Mouse (Mus musculus): ENCODE data around the gene Gm5617.
"Not testable (repeated sequence)": the region's sequence is repeated elsewhere in the genome, so short reads cannot be mapped to it uniquely, and the experiment has no call there.

The Gm5617 gene

DNA sequence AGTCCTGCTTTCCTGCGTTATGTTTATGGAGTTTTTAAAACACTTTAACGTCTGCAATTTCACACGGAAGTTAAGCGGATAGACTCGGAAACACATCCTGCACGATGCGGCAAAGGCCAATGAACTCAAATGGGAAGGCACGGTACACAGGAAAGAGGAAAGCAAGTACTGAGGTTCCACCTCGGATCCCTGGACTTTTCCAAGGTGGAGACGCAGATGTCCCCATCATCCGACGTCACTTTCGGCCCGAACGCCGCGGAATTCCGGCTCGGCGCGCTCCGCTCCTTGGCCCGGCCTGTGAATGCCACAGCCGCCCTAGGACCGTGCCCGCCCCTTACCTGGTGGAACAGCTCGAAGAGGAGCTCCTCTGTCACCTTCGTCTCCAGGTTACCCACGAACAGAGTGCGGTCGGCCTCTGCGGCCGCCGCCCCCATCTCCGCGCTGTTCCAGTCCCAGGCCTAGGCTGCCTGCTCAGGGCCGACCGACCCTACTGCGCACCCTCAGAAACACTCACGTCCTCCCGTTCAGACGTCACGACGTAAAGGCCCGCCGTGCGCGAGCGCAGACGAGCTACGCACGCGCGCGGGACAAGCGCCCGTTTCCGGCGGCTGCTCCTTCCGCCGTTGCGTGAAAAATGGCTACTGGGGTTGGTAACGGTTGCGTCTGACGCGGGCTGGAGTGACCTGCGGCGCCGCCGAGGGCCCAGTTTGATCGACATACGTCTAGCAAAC is at the start of gene Gm5617, which contains the start of gene Rbm7:
Gm5617 (plus strand) TSS at position 626 of the 731 bp plus-strand sequence.
Rbm7 (minus strand) TSS at position 483 of the 731 bp plus-strand sequence.
- peak; percentile 90 to 94 for DNase-seq

- no peak for DNase-seq
Observed at GRCm38 (mm10) chr9:48447783-48448209, 47.4 kb upstream of the Gm5617 start.

DNA sequence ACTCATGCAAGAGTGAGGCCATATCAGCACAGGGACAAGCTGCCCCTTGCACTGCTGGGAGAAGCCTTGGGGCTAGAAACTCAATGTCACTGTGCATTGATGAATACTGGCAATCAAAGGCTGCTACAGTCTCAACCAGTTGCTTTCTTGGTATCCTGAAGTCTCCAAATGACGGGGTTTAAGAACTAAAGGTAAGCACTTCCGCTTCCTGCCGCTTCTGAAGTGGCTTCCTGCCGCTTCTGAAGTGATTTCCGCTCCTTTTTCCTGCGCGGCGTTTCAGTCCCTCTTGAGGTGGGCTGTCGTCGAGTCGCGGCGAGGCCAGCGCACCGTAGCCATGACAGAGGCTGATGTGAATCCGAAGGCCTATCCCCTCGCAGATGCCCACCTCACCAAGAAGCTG is 45.2 kb upstream of the Gm5617 start:
- peak; percentile 39 to 40 for DNase-seq

DNA sequence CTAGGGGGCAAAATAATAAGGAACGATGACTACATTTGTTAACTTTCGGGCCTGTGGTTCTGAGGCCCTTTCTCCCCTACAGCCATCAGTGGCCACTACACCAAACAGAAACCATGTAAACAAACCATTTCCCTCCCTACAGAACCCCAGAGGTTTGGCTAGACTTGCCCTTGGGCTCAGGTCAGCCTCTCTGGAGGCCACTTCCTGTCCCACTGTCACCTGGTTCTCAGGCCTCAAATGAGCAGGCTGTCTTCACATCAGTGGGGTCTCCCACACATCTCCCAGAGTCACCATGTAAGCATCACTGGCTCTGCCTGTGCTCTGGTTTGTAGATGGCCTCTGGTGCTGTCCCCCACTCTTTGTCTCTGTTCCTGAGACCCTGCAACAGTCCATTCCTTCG is 39.3 kb upstream of the Gm5617 start:
- DNase-seq: no peak

DNA sequence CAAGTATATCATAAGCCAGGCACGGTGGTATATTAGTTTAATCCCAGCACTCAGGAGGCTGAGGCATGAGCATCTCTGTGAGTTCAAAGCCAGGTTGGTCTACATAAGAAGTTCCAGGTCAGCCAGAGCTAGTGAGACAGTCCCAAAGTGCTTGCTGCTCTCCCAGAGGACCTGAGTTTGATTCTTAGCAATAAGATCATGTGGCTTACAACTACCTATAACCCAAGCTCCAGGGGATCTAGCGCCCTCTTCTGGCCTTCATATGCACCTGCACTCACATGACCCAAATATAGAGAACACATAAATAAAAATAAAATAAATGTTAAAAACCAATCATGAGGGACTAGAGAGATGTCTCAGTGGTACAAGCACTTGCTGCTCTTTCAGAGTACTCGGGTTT is 36.4 kb upstream of the Gm5617 start:
- DNase-seq: no peak

DNA sequence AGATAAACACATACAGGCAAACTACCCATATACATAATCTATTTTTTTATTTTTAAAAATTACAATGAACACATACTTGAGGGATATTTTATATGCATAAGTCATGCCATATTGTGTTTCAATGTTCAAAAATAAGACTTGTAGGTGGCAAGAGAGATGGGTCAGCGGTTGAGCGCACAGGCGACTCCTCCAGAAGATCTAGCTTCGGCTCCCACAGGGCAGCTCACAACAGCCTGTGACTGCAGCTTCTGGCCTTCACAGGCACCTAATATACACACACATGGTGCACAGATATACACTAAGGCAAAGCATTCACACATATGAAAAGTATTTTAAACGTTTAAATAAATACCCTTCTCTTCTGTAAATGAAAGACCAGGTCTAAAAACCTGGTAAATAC is 35.9 kb upstream of the Gm5617 start:
- no peak for DNase-seq

- no peak for DNase-seq
Observed at GRCm38 (mm10) chr9:48460720-48461119, 34.5 kb upstream of the Gm5617 start.

DNA sequence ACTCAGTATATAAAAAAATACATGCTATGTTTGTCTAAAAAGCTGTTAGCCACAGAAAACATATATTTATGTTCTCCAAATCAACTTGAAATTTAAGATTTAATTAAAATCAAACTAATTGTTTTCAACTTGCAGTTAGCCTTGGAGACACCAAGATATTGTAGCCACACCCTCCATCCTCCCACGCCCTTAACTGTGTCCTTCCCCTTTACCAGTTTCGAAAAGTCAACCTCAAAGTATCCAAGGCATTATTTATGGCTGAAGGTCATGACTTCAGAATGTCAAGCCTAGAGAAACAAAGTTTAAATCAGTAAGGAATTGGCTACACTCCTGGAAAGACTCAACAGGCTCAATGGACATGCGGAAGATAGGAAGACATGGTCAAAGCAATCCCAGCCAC is 33.7 kb upstream of the Gm5617 start:
- DNase-seq: no peak

DNA sequence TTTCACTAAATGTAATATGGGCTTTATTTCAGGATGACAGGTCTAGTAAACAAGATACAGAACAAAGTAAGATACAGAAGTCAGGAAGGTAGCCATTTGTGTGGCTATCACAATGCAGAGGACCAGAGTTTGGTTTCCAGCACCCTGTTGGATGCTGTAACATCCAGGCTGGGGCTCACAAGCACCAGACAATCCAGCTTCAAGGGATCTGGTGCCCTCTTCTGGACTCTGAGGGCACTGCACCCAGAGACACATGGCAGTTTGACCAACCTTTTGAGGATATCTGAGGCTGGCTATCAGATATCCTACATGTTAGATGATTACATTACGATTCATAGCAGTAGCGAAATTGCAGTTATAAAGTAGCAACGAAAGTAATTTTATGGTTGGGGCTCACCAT is 29.6 kb upstream of the Gm5617 start:
- no peak for DNase-seq

GRCm38 (mm10) chr9:48466804-48467203 is 28.4 kb upstream of the Gm5617 start:
- peak; percentile 50 to 64 for DNase-seq

GRCm38 (mm10) chr9:48467471-48467870 is 27.8 kb upstream of the Gm5617 start:
- not testable (repeated sequence) for DNase-seq

- no peak for DNase-seq
Observed at GRCm38 (mm10) chr9:48472441-48473025, 22.7 kb upstream of the Gm5617 start.

- DNase-seq: no peak
Observed at GRCm38 (mm10) chr9:48473131-48473530, 22.1 kb upstream of the Gm5617 start.

DNA sequence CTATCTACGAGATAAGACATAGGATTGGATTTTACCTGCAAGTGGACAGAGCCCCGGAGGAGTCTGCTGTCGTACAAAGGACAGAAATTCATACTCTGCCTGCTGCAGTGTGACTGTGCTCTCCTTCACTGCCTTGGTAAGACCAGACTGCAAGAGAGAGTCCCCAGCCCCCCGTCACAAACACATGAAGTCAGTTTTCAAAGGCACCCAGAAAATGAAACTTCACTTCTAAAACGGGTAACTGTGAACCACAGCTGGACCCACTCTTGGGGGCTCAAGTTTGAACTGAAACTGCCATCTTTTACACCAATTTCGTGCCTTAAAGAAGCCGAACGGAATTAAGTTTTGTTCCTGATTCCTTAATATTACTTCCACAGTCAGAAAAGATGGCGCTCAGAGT is 20.9 kb upstream of the Gm5617 start:
- no peak for DNase-seq

- no peak for DNase-seq
Observed at GRCm38 (mm10) chr9:48476236-48477165, 18.7 kb upstream of the Gm5617 start.

DNA sequence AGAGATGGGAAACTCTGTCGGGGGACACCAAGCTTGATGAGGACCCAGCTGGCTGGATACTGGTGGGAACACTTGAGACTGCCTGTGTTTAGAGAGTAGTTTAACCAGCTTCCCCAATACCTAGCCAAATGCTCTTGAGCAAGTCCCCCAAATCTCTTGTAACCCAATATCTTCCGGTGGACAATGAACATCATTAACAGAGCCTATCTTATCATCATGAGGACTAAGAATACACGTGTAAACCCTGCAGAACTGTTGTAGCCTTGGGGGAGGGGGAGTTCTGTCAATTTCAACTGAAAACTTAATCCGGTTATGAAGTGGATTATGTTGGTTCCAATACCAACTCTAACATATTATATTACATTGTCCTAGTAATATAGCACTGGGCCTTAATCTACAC is 16.4 kb upstream of the Gm5617 start:
- DNase-seq: no peak

- no peak for DNase-seq
Observed at GRCm38 (mm10) chr9:48479838-48480410, 15.3 kb upstream of the Gm5617 start.

DNA sequence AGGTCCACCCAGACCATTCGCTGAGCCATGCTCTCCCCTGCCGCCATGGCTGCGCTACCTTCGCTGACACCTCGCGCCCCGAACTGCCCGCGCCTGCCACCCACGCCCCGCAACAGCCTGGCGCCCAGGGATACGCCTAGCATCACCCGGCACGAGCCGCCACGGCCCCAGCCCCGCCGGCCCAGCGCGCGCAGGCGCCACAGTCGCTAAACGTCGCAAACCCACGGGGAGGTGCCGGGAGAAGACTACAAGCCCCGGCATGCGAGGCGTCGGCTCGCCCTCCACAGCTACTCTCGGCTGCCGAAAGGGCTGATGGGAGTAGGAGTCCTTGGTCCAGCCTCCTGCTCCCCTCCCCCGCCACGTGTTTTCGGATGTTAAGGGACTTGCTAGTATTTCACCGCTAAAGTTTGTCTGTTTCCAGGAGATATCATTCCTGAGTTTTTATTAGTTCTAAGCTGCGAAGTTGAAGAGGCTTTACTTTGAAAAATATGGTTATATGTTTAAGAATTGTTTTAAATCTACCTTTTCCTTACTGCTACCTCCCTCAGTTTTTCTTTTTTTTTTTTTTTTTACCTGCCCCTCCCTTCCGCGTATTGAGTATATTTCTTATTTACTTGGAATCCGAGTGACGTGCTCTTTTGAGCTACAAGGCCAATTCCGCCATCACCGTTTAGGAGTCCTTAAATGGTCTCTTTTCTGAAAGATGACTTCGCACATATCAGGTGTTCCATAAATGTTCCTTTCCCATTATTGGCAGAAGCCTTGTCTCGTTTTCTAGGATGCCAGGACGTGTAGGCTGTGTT is 14.6 kb upstream of the Gm5617 start, which contains the start of gene Rexo2:
Rexo2 (minus strand) TSS at position 213 of the 803 bp plus-strand sequence.
- DNase-seq: peak; percentile 94 to 96

- DNase-seq: no peak
Observed at GRCm38 (mm10) chr9:48481214-48482134, 13.8 kb upstream of the Gm5617 start.

GRCm38 (mm10) chr9:48495548-48495932 is 298 bp downstream of the Gm5617 start:
- DNase-seq: no peak

DNA sequence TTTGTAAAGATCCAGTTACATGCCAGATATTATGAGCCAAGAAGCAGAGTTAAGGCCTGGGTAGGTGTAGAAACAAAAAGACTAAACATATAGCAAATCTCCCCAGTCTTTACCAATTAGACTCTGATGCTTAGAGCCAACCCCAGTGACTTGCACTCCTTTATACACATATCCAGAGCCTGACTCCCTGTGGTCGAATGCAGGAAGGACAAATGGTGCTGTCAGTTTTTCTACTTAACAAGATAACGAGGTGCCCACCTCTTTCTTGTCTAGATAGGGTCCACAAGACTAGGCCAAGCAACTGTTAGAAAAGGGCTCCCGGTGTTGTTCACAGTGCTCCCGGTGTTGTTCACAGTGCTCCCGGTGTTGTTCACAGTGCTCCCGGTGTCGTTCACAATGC is 6.0 kb downstream of the Gm5617 start:
- no peak for DNase-seq
